Mouse (Mus musculus): ENCODE data around the gene Bicdl2. TPM values are rescaled to one million over a fixed set of nuclear protein-coding genes. Genes with fewer than 3 reads are reported as not detected.
A peak's percentile ranks its signal among the peaks of the same experiment; 100 is the strongest.

The Bicdl2 gene
- polyA plus RNA-seq, 1 experiment from 2014 or later, result 0.35 TPM

GRCm38 (mm10) chr17:23675127-23675526 is 14.8 kb downstream of the Bicdl2 start:
- 13% methylated on average over 5 of the region's 5 CpGs for WGBS
- ATAC-seq (replicated peaks; ENCODE audit: insufficient number of reproducible peaks, insufficient read depth, low FRiP score, low read depth), result no peak

DNA sequence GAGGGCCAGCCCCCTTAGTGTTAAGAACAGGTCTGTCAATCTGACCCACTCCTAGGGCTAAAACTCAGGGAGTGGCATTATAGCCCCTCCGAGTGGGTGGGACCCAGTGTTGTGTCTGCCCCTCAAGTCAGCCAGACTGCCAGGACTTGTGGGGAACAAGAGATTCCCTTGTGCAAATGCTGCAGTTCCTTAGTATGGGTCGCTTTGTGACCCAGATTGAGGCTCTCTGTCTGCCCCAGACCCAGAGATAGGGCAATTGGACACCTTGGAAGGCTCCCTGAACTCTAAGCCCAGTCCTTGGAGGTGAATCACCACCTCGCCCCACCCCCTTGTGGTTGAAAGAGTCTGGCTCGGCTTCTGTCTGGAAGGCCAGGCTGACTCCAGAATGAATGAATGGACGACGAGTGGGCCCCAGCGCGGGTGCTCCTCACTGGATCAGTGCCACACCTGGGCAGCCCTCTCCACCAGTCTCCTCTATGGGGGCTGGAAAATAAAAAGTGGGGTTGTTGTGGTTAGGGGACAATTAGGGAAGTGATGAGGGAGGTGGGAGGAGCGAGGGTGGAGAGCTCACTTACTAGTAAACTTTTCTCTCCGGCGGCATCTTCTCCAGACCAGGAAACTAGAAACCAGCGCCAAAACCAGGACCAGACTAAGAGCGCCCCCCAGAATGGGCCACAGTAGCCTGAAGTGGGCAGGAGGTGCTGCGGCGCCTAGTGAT is 15.4 kb downstream of the Bicdl2 start:
- peaks cover 47% of the 10 kb centered on the region for H3K4me1 ChIP-seq (replicated peaks)

More at GRCm38 (mm10) chr17:23675127-23675526, 14.8 kb downstream of the Bicdl2 start:
- peak overlapping the region; percentile 71 for H3K9ac ChIP-seq
- H3K4me3 ChIP-seq, result peak overlapping the region; percentile 62
- peaks cover 22% of the 10 kb centered on the region for H3K27me3 ChIP-seq
- H3K36me3 ChIP-seq, result 0 out of 2 replicates have a peak, but pooled peaks cover 4% of the 10 kb centered on the region
- H3K9me3 ChIP-seq (replicated peaks), result no peaks in the 10 kb centered on the region
- peak overlapping the region; percentile 97 for H3K27ac ChIP-seq
- peak overlapping the region; percentile 82 for H3K4me2 ChIP-seq
- peaks cover 47% of the 10 kb centered on the region for H3K4me1 ChIP-seq (replicated peaks)

GRCm38 (mm10) chr17:23676473-23677031 is 16.2 kb downstream of the Bicdl2 start:
- under 1% methylated on average over 37 of the region's 37 CpGs for WGBS
- Histone ChIP-seq H3K4me3 (peak overlapping the region; percentile 62), H3K27me3 (peaks cover 36% of the 10 kb centered on the region), H3K27ac (peak overlapping the region; percentile 97), H3K36me3 (0 out of 2 replicates have a peak, but pooled peaks cover 4% of the 10 kb centered on the region), H3K4me2 (peak overlapping the region; percentile 82), H3K9ac (peak overlapping the region; percentile 71), H3K4me1 (replicated peaks) (peaks cover 47% of the 10 kb centered on the region), H3K9me3 (replicated peaks) (no peaks in the 10 kb centered on the region)
- peak; percentile 36 for ATAC-seq (replicated peaks; ENCODE audit: insufficient number of reproducible peaks, insufficient read depth, low FRiP score, low read depth)

More for the DNA sequence above, 15.4 kb downstream of the Bicdl2 start:
- peak overlapping the region; percentile 62 for H3K4me3 ChIP-seq
- no peak for ATAC-seq (replicated peaks; ENCODE audit: insufficient number of reproducible peaks, insufficient read depth, low FRiP score, low read depth)
- peak overlapping the region; percentile 97 for H3K27ac ChIP-seq
- H3K36me3 ChIP-seq, result 0 out of 2 replicates have a peak, but pooled peaks cover 4% of the 10 kb centered on the region
- peak overlapping the region; percentile 71 for H3K9ac ChIP-seq
- peak overlapping the region; percentile 82 for H3K4me2 ChIP-seq
- peaks cover 28% of the 10 kb centered on the region for H3K27me3 ChIP-seq
- H3K9me3 ChIP-seq (replicated peaks), result no peaks in the 10 kb centered on the region
- WGBS, result 8% methylated on average over 15 of the region's 15 CpGs

DNA sequence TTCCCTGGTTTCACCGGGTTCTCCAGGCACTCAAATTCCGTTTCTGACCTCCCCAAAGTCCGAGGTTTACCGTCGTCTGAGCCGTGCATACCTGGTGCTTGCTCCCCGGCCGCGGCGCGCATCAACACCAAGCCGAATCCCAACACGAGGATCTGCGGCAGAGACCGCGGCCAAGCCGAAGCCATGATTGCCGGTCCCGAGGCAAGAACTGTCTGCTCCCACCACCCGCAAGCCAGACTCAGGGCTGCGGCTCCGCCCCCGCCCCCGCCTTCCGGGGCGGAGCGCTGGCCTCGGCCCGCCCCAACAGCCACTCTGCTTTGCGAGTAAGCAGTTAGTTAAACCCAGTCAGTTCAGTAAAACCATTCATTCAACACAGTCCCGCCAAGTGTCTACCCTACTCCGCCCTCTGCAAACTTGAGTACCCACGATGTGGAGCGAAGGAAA is 17.0 kb downstream of the Bicdl2 start, which contains the start of gene Tnfrsf12a:
Tnfrsf12a (minus strand) TSS at position 233 of the 444 bp plus-strand sequence.
- no peaks in the 10 kb centered on the region for H3K9me3 ChIP-seq (replicated peaks)
- peak within 1 kb of the TSS; percentile 62 for H3K4me3 ChIP-seq
- ATAC-seq (replicated peaks; ENCODE audit: insufficient number of reproducible peaks, insufficient read depth, low FRiP score, low read depth), result peak; percentile 36; the same call in 1 of the 2 replicates
- WGBS, result under 1% methylated on average over 34 of the region's 34 CpGs
- peaks cover 43% of the 10 kb centered on the region for H3K27me3 ChIP-seq
- peaks cover 47% of the 10 kb centered on the region for H3K4me1 ChIP-seq (replicated peaks)
- peak within 1 kb of the TSS; percentile 82 for H3K4me2 ChIP-seq
- 0 out of 2 replicates have a peak, but pooled peaks cover 4% of the 10 kb centered on the region for H3K36me3 ChIP-seq
- peak within 1 kb of the TSS; percentile 71 for H3K9ac ChIP-seq
- H3K27ac ChIP-seq, result peak within 1 kb of the TSS; percentile 97

- H3K36me3 ChIP-seq, result 0 out of 2 replicates have a peak, but pooled peaks cover 4% of the 10 kb centered on the region
- no peaks in the 10 kb centered on the region for H3K9me3 ChIP-seq (replicated peaks)
- no peak for ATAC-seq (replicated peaks; ENCODE audit: insufficient number of reproducible peaks, insufficient read depth, low FRiP score, low read depth)
- H3K9ac ChIP-seq, result no peak within 1 kb of the TSS
- peaks cover 37% of the 10 kb centered on the region for H3K4me1 ChIP-seq (replicated peaks)
- H3K4me3 ChIP-seq, result peak within 1 kb of the TSS; percentile 36
- H3K27me3 ChIP-seq, result peaks cover 63% of the 10 kb centered on the region
- peak within 1 kb of the TSS; percentile 56 for H3K4me2 ChIP-seq
- WGBS, result 2% methylated on average over 38 of the region's 38 CpGs
- no peak within 1 kb of the TSS for H3K27ac ChIP-seq
These were observed 19.0 kb downstream of the Bicdl2 start, which contains the start of gene Cldn6 for GRCm38 (mm10) chr17:23679127-23679835. Gene Cldn6, plus strand, starts transcription at chr17:23679249.

DNA sequence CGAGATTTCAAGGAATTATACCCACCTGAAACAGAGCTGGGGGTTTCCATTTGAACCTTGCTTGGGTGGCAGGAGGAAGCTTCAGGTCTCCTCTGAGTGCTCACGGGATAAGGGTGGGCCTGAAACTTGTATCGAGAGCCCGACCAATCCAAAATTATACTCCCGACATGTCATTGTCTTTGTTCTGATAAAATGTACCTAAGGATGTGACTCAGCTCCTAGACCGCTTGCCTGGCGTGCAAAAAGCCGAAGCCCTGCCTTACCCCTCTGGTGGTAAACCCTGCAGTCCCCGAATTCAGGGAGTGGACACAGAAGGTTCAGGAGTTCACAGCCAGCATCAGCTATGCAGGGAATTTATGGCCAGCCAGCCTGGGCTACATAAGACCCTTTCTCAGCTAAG is 20.0 kb downstream of the Bicdl2 start:
- Histone ChIP-seq H3K9ac (no peak overlapping the region), H3K9me3 (replicated peaks) (no peaks in the 10 kb centered on the region), H3K4me3 (0 out of 2 replicates have a peak overlapping the region, but pooled peaks have one; percentile 36), H3K4me2 (no peak overlapping the region), H3K27me3 (peaks cover 74% of the 10 kb centered on the region), H3K27ac (no peak overlapping the region), H3K4me1 (replicated peaks) (peaks cover 27% of the 10 kb centered on the region), H3K36me3 (0 out of 2 replicates have a peak, but pooled peaks cover 1% of the 10 kb centered on the region)
- ATAC-seq (replicated peaks; ENCODE audit: insufficient number of reproducible peaks, insufficient read depth, low FRiP score, low read depth), result no peak
- 58% methylated on average over 9 of the region's 9 CpGs for WGBS

DNA sequence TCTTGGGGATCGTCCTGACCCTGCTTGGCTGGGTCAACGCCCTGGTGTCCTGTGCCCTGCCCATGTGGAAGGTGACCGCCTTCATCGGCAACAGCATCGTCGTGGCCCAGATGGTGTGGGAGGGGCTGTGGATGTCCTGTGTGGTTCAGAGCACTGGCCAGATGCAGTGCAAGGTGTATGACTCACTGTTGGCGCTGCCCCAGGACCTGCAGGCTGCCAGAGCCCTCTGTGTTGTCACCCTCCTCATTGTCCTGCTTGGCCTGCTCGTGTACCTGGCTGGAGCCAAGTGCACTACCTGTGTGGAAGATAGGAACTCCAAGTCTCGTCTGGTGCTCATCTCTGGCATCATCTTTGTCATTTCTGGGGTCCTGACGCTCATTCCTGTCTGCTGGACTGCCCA is 20.8 kb downstream of the Bicdl2 start:
- Histone ChIP-seq H3K4me3 (no peak overlapping the region), H3K9me3 (replicated peaks) (no peaks in the 10 kb centered on the region), H3K4me1 (replicated peaks) (peaks cover 19% of the 10 kb centered on the region), H3K27me3 (peaks cover 77% of the 10 kb centered on the region), H3K4me2 (no peak overlapping the region), H3K9ac (no peak overlapping the region), H3K36me3 (no peaks in the 10 kb centered on the region), H3K27ac (no peak overlapping the region)
- ATAC-seq (replicated peaks; ENCODE audit: insufficient number of reproducible peaks, insufficient read depth, low FRiP score, low read depth), result no peak
- WGBS, result 61% methylated on average over 10 of the region's 10 CpGs

DNA sequence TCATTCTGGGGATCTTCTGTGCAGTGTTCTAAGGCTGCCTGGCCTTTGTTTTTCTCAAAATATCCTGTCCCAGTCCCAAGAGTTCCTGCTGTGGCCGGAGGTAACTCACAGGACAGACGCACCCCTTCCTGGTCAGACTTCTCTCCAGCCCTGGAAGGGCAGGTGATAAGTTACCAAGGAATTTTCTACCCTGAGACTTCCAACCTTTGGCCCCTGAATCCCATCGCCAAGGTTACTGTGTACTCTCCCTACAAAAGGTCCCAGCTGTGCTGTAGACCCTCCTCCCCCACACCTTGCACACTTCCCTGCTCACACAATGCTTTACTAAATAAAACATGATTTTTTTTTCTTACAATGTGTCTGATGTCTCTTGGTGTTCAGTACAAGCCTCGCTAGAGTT is 21.8 kb downstream of the Bicdl2 start:
- 48% methylated on average over 4 of the region's 4 CpGs for WGBS
- Histone ChIP-seq H3K4me3 (no peak overlapping the region), H3K9ac (no peak overlapping the region), H3K27ac (no peak overlapping the region), H3K36me3 (no peaks in the 10 kb centered on the region), H3K4me1 (replicated peaks) (peaks cover 13% of the 10 kb centered on the region), H3K4me2 (no peak overlapping the region), H3K9me3 (replicated peaks) (no peaks in the 10 kb centered on the region), H3K27me3 (peaks cover 77% of the 10 kb centered on the region)
- no peak for ATAC-seq (replicated peaks; ENCODE audit: insufficient number of reproducible peaks, insufficient read depth, low FRiP score, low read depth)

GRCm38 (mm10) chr17:23682530-23682929 is 22.2 kb downstream of the Bicdl2 start:
- H3K27ac ChIP-seq, result no peak overlapping the region
- 54% methylated on average over 3 of the region's 3 CpGs for WGBS
- H3K27me3 ChIP-seq, result peaks cover 77% of the 10 kb centered on the region
- H3K9ac ChIP-seq, result no peak overlapping the region
- peaks cover 10% of the 10 kb centered on the region for H3K4me1 ChIP-seq (replicated peaks)
- H3K4me2 ChIP-seq, result no peak overlapping the region
- no peaks in the 10 kb centered on the region for H3K36me3 ChIP-seq
- no peak overlapping the region for H3K4me3 ChIP-seq
- no peaks in the 10 kb centered on the region for H3K9me3 ChIP-seq (replicated peaks)
- ATAC-seq (replicated peaks; ENCODE audit: insufficient number of reproducible peaks, insufficient read depth, low FRiP score, low read depth), result no peak

- 12% methylated on average over 15 of the region's 15 CpGs for WGBS
- ATAC-seq (replicated peaks; ENCODE audit: insufficient number of reproducible peaks, insufficient read depth, low FRiP score, low read depth), result no peak
- no peaks in the 10 kb centered on the region for H3K9me3 ChIP-seq (replicated peaks)
- no peaks in the 10 kb centered on the region for H3K36me3 ChIP-seq
- peaks cover 75% of the 10 kb centered on the region for H3K27me3 ChIP-seq
- no peak overlapping the region for H3K9ac ChIP-seq
- no peak overlapping the region for H3K4me2 ChIP-seq
- H3K4me1 ChIP-seq (replicated peaks), result peaks cover 7% of the 10 kb centered on the region
- no peak overlapping the region for H3K4me3 ChIP-seq
- H3K27ac ChIP-seq, result no peak overlapping the region
These were observed 22.9 kb downstream of the Bicdl2 start for GRCm38 (mm10) chr17:23683226-23683625.

Data from heart, embryonic 15.5 days (tissue).